Mouse (Mus musculus) lung, embryonic 14.5 days (tissue): ENCODE results near the gene A730061H03Rik. TPM values are rescaled to one million over a fixed set of nuclear protein-coding genes. Genes with fewer than 3 reads are reported as not detected.

ENCODE experiments used
- ATAC-seq: fragments of 200-750 bp; cut with Nextera tagmentation; 2 replicates; pipeline ENCODE4 v1.8.0; 2017; ENCODE audit warnings: mild to moderate bottlenecking, moderate TSS enrichment, moderate library complexity; ENCODE audit not compliant: insufficient read depth
- DNase-seq: peaks from one replicate; pipeline ENCODE4 v3.0.0-alpha.2; 2015
- H3K27ac ChIP-seq: fragments of 300-500 bp; sonication (generic); 2 replicates; pipeline ENCODE4 v1.5.1; 2014; ENCODE audit warnings: low read depth, mild to moderate bottlenecking, moderate library complexity
- H3K27me3 ChIP-seq: fragments of 300-500 bp; sonication (generic); 2 replicates; pipeline ENCODE4 v1.6.1; 2014; ENCODE audit warnings: low read length, control low read depth; ENCODE audit not compliant: insufficient read depth
- H3K36me3 ChIP-seq: fragments of 300-500 bp; sonication (generic); 2 replicates; pipeline ENCODE4 v1.6.1; 2014; ENCODE audit warnings: control low read depth; ENCODE audit not compliant: insufficient read depth
- H3K4me1 ChIP-seq: fragments of 300-500 bp; sonication (generic); 2 replicates; pipeline ENCODE4 v1.6.1; 2014; ENCODE audit warnings: antibody characterized with exemption, control low read depth; ENCODE audit not compliant: insufficient read depth
- H3K4me2 ChIP-seq: fragments of 300-500 bp; sonication (generic); 2 replicates; pipeline ENCODE4 v1.6.1; 2014; ENCODE audit warnings: mild to moderate bottlenecking
- H3K4me3 ChIP-seq: fragments of 300-500 bp; sonication (generic); 2 replicates; pipeline ENCODE4 v1.5.1; 2014; ENCODE audit warnings: low read depth, low read length
- H3K9ac ChIP-seq: fragments of 300-500 bp; sonication (generic); 2 replicates; pipeline ENCODE4 v1.6.1; 2014
- H3K9me3 ChIP-seq: fragments of 300-500 bp; sonication (generic); 2 replicates; pipeline ENCODE4 v1.6.1; 2016; ENCODE audit warnings: low read depth, low read length, control low read depth
- CTCF ChIP-seq: IDR thresholded peaks from 2 replicates; pipeline ENCODE4 v1.5.1; 2016; ENCODE audit warnings: antibody characterized with exemption, low read depth
- WGBS: fragments of 180-500 bp; shearing (Covaris S2); extraction: QIAGEN DNeasy Blood & Tissue Kit; methylation state at CpG from one replicate; pipeline ENCODE4 v1.1.7; 2014; 5-methylcytosine and 5-hydroxymethylcytosine counted together
- polyA plus RNA-seq: library from polyadenylated mRNA; unstranded; fragments of >200 nt; fragmentation: Nextera tagmentation; extraction: Ambion mirVana; gene quantifications from 2 replicates; pipeline ENCODE4 v1.2.1, GENCODE M21; 2014

A730061H03Rik gene
- polyA plus RNA-seq, 1 experiment from 2014 or later, result 1.2 TPM

DNA sequence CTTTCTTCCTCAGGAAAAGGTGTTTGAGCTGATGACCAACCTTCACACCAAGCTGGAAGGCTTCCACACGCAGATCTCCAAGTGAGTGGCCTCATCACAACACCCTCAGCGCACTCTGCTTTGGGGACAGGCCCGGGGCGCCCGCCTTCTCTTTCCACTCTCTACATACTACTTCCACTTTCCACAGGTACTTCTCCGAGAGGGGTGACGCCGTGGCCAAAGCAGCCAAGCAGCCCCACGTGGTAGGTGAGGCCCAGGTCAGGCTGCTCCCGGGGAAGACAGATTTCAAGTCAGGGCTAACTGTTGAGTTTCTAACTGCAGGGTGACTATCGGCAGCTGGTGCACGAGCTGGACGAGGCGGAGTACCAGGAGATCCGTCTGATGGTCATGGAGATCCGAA, 20.5 kb upstream of the A730061H03Rik start:
- ATAC-seq (no peak), DNase-seq (no peak)
- H3K36me3 ChIP-seq, result peaks cover 16% of the 10 kb centered on the region
- no peaks in the 10 kb centered on the region for H3K27me3 ChIP-seq
- no peak overlapping the region for H3K4me3 ChIP-seq
- no peak overlapping the region for H3K4me2 ChIP-seq
- no peak overlapping the region for H3K27ac ChIP-seq
- H3K4me1 ChIP-seq, result 0 out of 2 replicates have a peak, but pooled peaks cover 6% of the 10 kb centered on the region
- no peak for TF ChIP-seq CTCF
- no peak overlapping the region for H3K9ac ChIP-seq
- WGBS, result 95% methylated on average over 16 of the region's 16 CpGs
- H3K9me3 ChIP-seq, result no peaks in the 10 kb centered on the region

DNA sequence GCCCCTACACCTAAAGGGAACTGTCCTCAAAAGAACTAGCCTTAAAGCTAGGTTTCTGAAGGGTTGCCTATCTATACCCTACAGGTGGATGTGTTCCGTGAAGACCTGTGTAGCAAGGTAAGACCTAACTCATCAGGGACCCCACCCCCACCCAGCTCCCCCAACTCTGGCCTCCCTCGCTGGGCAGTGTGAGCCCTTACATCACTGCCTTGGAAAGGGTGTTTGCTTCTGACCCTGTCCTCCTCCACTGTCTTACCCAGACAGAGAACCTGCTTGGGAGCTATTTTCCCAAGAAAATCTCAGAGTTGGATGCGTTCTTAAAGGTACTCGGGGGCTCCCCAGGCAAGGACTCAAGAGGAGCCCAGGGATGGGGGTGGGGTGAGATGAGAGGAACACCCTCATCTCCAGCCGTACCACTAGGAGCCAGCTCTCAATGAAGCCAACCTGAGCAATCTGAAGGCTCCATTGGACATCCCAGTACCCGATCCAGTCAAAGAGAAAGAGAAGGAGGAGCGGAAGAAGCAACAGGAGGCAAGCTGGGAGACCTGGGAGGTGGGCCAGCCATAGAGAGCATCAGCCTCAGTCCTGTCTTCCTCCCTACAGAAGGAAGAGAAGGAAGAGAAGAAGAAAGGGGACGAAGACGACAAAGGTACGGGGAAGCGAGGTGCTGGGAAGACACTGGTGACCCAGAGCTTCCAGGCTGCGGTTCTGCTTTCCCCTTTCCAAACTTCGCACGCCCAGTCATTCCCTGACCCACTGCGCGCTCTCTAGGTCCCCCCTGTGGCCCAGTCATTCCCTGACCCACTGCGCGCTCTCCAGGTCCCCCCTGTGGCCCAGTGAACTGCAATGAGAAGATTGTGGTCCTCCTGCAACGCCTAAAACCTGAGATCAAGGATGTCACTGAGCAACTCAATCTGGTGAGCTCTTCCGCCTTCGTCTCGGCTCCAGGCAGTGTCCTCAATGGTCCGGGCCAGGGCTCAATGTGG, 19.6 kb upstream of the A730061H03Rik start:
- Histone ChIP-seq H3K36me3 (peaks cover 16% of the 10 kb centered on the region), H3K27ac (no peak overlapping the region; the same call in 1 of the 2 replicates), H3K9me3 (no peaks in the 10 kb centered on the region), H3K4me2 (peak overlapping the region; percentile 78), H3K9ac (no peak overlapping the region), H3K4me1 (0 out of 2 replicates have a peak, but pooled peaks cover 6% of the 10 kb centered on the region), H3K27me3 (no peaks in the 10 kb centered on the region), H3K4me3 (no peak overlapping the region)
- DNase-seq (no peak), ATAC-seq (no peak)
- 87% methylated on average over 23 of the region's 23 CpGs for WGBS
- peak; percentile 10; the same call in 1 of the 2 replicates for TF ChIP-seq CTCF

DNA sequence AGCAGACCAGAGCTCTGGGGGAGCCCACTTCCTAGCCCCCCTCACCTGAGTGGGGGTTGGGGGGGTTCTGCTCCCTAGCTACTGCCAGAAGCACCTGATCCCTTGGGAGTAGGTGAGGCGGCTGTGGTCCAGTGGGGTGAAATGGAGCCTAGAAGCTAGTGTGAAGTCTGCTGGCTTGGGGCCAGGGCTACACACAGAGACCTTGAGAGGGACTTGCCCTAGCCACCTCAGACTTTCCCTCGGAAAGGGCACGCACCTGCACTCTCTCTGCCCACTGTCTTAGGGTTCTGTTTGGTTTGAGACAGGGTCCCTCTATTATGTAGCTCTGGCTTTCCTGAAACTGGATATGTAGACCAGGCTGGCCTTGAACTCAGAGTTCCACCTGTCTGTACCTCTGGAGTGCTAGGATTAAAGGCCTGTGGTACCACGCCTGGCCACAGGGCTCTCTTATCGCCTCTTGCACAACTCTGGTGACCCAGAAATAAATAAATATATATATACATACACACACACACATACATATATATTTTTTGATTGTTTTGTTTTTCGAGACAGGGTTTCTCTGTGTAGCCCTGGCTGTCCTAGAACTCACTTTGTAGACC, 18.6 kb upstream of the A730061H03Rik start:
- TF ChIP-seq CTCF, result 0 out of 2 replicates have a peak, but pooled peaks have one; percentile 8
- H3K27ac ChIP-seq, result peak overlapping the region; percentile 88
- peak overlapping the region; percentile 77 for H3K4me3 ChIP-seq
- peak overlapping the region; percentile 91 for H3K9ac ChIP-seq
- 0 out of 2 replicates have a peak, but pooled peaks cover 6% of the 10 kb centered on the region for H3K4me1 ChIP-seq
- DNase-seq, result peak; percentile 71
- H3K4me2 ChIP-seq, result peak overlapping the region; percentile 78
- no peaks in the 10 kb centered on the region for H3K9me3 ChIP-seq
- H3K36me3 ChIP-seq, result peaks cover 16% of the 10 kb centered on the region
- no peaks in the 10 kb centered on the region for H3K27me3 ChIP-seq
- peak; percentile 43; the same call in 1 of the 2 replicates for ATAC-seq
- 27% methylated on average over 6 of the region's 6 CpGs for WGBS

DNA sequence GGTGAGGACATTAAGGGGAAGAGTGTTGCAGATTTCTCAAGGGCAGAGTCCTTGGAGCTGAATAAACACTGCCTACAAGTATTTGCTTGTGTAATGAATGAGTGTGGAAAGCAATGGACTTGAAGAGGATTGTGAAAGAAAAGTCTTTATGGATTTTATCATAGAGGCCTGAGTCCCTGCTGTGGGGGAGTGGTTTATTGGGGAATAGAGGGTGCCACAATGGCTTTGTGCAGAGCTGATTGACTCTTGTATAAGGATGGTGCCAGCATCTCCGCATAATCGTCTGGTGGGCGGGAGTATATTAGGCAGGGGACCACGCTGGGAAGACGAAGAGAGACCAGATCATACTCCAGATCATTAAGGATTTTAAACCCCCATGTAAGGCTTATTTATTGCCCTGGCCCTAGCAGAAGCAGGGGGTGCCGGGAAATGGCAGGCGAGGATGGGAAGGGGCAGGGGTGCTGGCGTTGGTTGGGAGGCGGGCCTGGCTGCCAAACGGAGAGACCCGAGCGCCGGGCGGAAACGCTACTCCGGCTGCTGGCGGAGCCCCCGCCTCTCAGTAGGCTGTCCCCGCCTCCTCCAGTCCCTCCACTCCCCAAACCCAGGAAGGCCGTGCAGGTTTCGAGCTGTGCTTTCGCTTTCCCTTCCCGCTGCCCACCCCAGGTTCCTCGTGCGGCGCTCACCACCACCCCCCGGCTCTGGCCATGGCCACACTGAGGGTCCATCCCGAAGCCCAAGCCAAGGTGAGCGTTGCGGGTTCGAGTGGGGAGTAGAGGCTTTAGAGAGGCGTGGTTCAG, 17.9 kb upstream of the A730061H03Rik start, which contains the start of gene Psme1:
Gene Psme1, plus strand, starts transcription at position 253 of the 797 bp plus-strand sequence.
- WGBS, result under 1% methylated on average over 32 of the region's 32 CpGs
- ATAC-seq, result peak; percentile 93
- H3K9ac ChIP-seq, result peak within 1 kb of the TSS; percentile 91
- peak within 1 kb of the TSS; percentile 78 for H3K4me2 ChIP-seq
- H3K27ac ChIP-seq, result peak within 1 kb of the TSS; percentile 88
- TF ChIP-seq CTCF, result no peak
- H3K4me3 ChIP-seq, result peak within 1 kb of the TSS; percentile 77
- H3K9me3 ChIP-seq, result no peaks in the 10 kb centered on the region
- peak; percentile 91 for DNase-seq
- no peaks in the 10 kb centered on the region for H3K27me3 ChIP-seq
- H3K36me3 ChIP-seq, result peaks cover 16% of the 10 kb centered on the region
- H3K4me1 ChIP-seq, result 0 out of 2 replicates have a peak, but pooled peaks cover 6% of the 10 kb centered on the region

DNA sequence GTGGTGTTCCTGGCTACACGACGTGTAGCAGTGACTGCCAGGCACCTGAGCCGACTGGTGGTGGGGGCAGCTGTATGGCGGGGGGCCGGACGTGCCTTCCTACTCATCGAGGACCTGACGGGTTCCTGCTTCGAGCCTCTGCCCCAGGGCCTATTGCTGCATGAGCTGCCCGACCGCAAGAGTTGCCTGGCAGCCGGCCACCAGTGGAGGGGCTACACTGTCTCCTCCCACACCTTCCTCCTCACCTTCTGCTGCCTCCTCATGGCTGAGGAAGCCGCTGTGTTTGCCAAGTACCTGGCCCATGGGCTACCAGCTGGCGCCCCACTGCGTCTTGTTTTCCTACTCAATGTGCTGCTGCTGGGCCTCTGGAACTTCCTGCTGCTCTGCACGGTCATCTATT, 16.2 kb upstream of the A730061H03Rik start:
- Histone ChIP-seq H3K4me1 (0 out of 2 replicates have a peak, but pooled peaks cover 6% of the 10 kb centered on the region), H3K36me3 (peaks cover 16% of the 10 kb centered on the region), H3K27me3 (no peaks in the 10 kb centered on the region), H3K9me3 (no peaks in the 10 kb centered on the region), H3K9ac (no peak overlapping the region), H3K4me2 (no peak overlapping the region), H3K27ac (no peak overlapping the region), H3K4me3 (no peak overlapping the region)
- ATAC-seq (no peak), DNase-seq (peak; percentile 18)
- 61% methylated on average over 16 of the region's 16 CpGs for WGBS
- TF ChIP-seq CTCF, result no peak

DNA sequence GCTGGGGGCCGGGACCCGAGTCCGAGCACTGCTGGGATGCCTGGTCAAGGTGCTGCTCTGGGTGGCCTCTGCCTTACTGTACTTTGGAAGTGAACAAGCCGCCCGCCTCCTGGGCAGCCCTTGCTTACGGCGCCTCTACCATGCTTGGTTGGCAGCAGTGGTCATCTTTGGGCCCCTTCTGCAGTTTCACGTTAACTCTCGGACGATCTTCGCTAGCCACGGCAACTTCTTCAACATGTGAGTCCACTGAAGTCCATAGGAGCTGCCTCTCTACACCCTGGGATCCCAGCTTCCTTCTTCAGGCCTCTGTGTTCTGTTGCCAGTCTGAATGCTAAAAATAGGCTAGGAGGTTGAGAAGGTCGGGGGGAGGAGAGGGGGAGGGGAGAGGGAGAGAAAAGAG, 15.5 kb upstream of the A730061H03Rik start:
- H3K4me3 ChIP-seq, result no peak overlapping the region
- H3K4me1 ChIP-seq, result 0 out of 2 replicates have a peak, but pooled peaks cover 6% of the 10 kb centered on the region
- DNase-seq, result no peak
- TF ChIP-seq CTCF, result no peak
- peak overlapping the region; percentile 50; the same call in 1 of the 2 replicates for H3K27ac ChIP-seq
- 63% methylated on average over 13 of the region's 13 CpGs for WGBS
- H3K27me3 ChIP-seq, result no peaks in the 10 kb centered on the region
- peaks cover 9% of the 10 kb centered on the region for H3K36me3 ChIP-seq
- ATAC-seq, result no peak
- H3K9ac ChIP-seq, result no peak overlapping the region; the same call in 1 of the 2 replicates
- peak overlapping the region; percentile 27; the same call in 1 of the 2 replicates for H3K4me2 ChIP-seq
- no peaks in the 10 kb centered on the region for H3K9me3 ChIP-seq
